Mouse (Mus musculus): ENCODE measurements around the gene Rcl1. TPM values are rescaled to one million over a fixed set of nuclear protein-coding genes. Genes with fewer than 3 reads are reported as not detected.

Rcl1 gene
- polyA plus RNA-seq, 1 experiment from 2014 or later: 26.4 TPM

DNA sequence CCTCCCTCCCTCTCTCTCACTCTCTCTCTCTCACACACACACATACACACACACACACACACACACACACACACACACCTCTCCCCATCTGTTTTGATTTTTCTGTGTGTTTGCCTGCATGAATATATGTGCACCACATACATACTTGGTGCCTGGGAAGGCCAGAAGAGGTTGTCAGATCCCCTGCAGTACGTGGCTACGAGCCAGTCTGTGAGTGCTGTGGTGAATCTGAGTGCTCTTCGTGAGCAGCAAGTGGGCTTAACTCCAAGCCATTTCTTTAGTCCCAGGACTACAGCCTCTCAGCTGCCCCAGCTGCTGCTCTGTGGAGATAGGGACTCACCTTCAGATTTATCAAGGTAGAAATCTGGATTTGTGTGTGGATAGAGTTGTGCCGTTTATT is 30.0 kb downstream of the Rcl1 start:
- H3K9me3 ChIP-seq (replicated peaks; ENCODE audit: control insufficient read depth, low read length): no peaks in the 10 kb centered on the region
- no peak for ATAC-seq (replicated peaks; ENCODE audit: insufficient number of reproducible peaks, low FRiP score, low TSS enrichment)
- peaks cover 5% of the 10 kb centered on the region for H3K36me3 ChIP-seq (ENCODE audit: control insufficient read depth, insufficient read depth, low read length)
- H3K27me3 ChIP-seq (ENCODE audit: control insufficient read depth, insufficient read depth, low read length): no peaks in the 10 kb centered on the region
- no peaks in the 10 kb centered on the region; the same call in 1 of the 2 replicates for H3K4me1 ChIP-seq (ENCODE audit: control insufficient read depth, insufficient read depth, low read length)
- no peak overlapping the region for H3K27ac ChIP-seq (ENCODE audit: low read depth, low read length)
- H3K4me3 ChIP-seq (ENCODE audit: low read depth, low read length): no peak overlapping the region
- WGBS (ENCODE audit: insufficient replicate concordance): 91% methylated on average over 4 of the region's 4 CpGs
- H3K9ac ChIP-seq (ENCODE audit: low read depth, low read length): no peak overlapping the region
- no peak overlapping the region for H3K4me2 ChIP-seq

- Histone ChIP-seq H3K9ac (ENCODE audit: low read depth, low read length) (no peak overlapping the region), H3K4me3 (ENCODE audit: low read depth, low read length) (no peak overlapping the region), H3K4me2 (no peak overlapping the region), H3K9me3 (replicated peaks; ENCODE audit: control insufficient read depth, low read length) (no peaks in the 10 kb centered on the region), H3K27me3 (ENCODE audit: control insufficient read depth, insufficient read depth, low read length) (no peaks in the 10 kb centered on the region), H3K27ac (ENCODE audit: low read depth, low read length) (no peak overlapping the region), H3K4me1 (ENCODE audit: control insufficient read depth, insufficient read depth, low read length) (no peaks in the 10 kb centered on the region; the same call in 1 of the 2 replicates), H3K36me3 (ENCODE audit: control insufficient read depth, insufficient read depth, low read length) (peaks cover 6% of the 10 kb centered on the region; the same call in 1 of the 2 replicates)
- WGBS (ENCODE audit: insufficient replicate concordance): 83% methylated on average over 11 of the region's 11 CpGs
- no peak for ATAC-seq (replicated peaks; ENCODE audit: insufficient number of reproducible peaks, low FRiP score, low TSS enrichment)
Measured at GRCm38 (mm10) chr19:29134293-29134692, 33.1 kb downstream of the Rcl1 start.

GRCm38 (mm10) chr19:29135172-29135736 is 34.1 kb downstream of the Rcl1 start:
- H3K4me2 ChIP-seq: no peak overlapping the region
- H3K36me3 ChIP-seq (ENCODE audit: control insufficient read depth, insufficient read depth, low read length): peaks cover 6% of the 10 kb centered on the region; the same call in 1 of the 2 replicates
- no peaks in the 10 kb centered on the region for H3K9me3 ChIP-seq (replicated peaks; ENCODE audit: control insufficient read depth, low read length)
- H3K4me1 ChIP-seq (ENCODE audit: control insufficient read depth, insufficient read depth, low read length): no peaks in the 10 kb centered on the region; the same call in 1 of the 2 replicates
- H3K9ac ChIP-seq (ENCODE audit: low read depth, low read length): no peak overlapping the region
- no peak overlapping the region for H3K27ac ChIP-seq (ENCODE audit: low read depth, low read length)
- no peaks in the 10 kb centered on the region for H3K27me3 ChIP-seq (ENCODE audit: control insufficient read depth, insufficient read depth, low read length)
- no peak for ATAC-seq (replicated peaks; ENCODE audit: insufficient number of reproducible peaks, low FRiP score, low TSS enrichment)
- no peak overlapping the region for H3K4me3 ChIP-seq (ENCODE audit: low read depth, low read length)
- 53% methylated on average over 11 of the region's 11 CpGs for WGBS (ENCODE audit: insufficient replicate concordance)

GRCm38 (mm10) chr19:29138546-29139270 is 37.5 kb downstream of the Rcl1 start:
- H3K4me3 ChIP-seq (ENCODE audit: low read depth, low read length): no peak overlapping the region
- no peaks in the 10 kb centered on the region for H3K9me3 ChIP-seq (replicated peaks; ENCODE audit: control insufficient read depth, low read length)
- H3K4me1 ChIP-seq (ENCODE audit: control insufficient read depth, insufficient read depth, low read length): no peaks in the 10 kb centered on the region; the same call in 1 of the 2 replicates
- 79% methylated on average over 10 of the region's 10 CpGs for WGBS (ENCODE audit: insufficient replicate concordance)
- H3K27me3 ChIP-seq (ENCODE audit: control insufficient read depth, insufficient read depth, low read length): no peaks in the 10 kb centered on the region
- H3K4me2 ChIP-seq: no peak overlapping the region
- no peak overlapping the region for H3K9ac ChIP-seq (ENCODE audit: low read depth, low read length)
- H3K36me3 ChIP-seq (ENCODE audit: control insufficient read depth, insufficient read depth, low read length): peaks cover 5% of the 10 kb centered on the region; the same call in 1 of the 2 replicates
- no peak for ATAC-seq (replicated peaks; ENCODE audit: insufficient number of reproducible peaks, low FRiP score, low TSS enrichment)
- H3K27ac ChIP-seq (ENCODE audit: low read depth, low read length): no peak overlapping the region

GRCm38 (mm10) chr19:29139699-29140456 is 38.7 kb downstream of the Rcl1 start:
- ATAC-seq (replicated peaks; ENCODE audit: insufficient number of reproducible peaks, low FRiP score, low TSS enrichment): no peak
- Histone ChIP-seq H3K4me1 (ENCODE audit: control insufficient read depth, insufficient read depth, low read length) (no peaks in the 10 kb centered on the region; the same call in 1 of the 2 replicates), H3K4me2 (no peak overlapping the region), H3K36me3 (ENCODE audit: control insufficient read depth, insufficient read depth, low read length) (peaks cover 7% of the 10 kb centered on the region; the same call in 1 of the 2 replicates), H3K9me3 (replicated peaks; ENCODE audit: control insufficient read depth, low read length) (no peaks in the 10 kb centered on the region), H3K4me3 (ENCODE audit: low read depth, low read length) (no peak overlapping the region), H3K27me3 (ENCODE audit: control insufficient read depth, insufficient read depth, low read length) (no peaks in the 10 kb centered on the region), H3K9ac (ENCODE audit: low read depth, low read length) (no peak overlapping the region), H3K27ac (ENCODE audit: low read depth, low read length) (no peak overlapping the region)
- WGBS (ENCODE audit: insufficient replicate concordance): 81% methylated on average over 10 of the region's 10 CpGs

- Histone ChIP-seq H3K27ac (ENCODE audit: low read depth, low read length) (no peak overlapping the region), H3K36me3 (ENCODE audit: control insufficient read depth, insufficient read depth, low read length) (peaks cover 7% of the 10 kb centered on the region; the same call in 1 of the 2 replicates), H3K4me2 (no peak overlapping the region), H3K9me3 (replicated peaks; ENCODE audit: control insufficient read depth, low read length) (no peaks in the 10 kb centered on the region), H3K9ac (ENCODE audit: low read depth, low read length) (no peak overlapping the region), H3K4me1 (ENCODE audit: control insufficient read depth, insufficient read depth, low read length) (no peaks in the 10 kb centered on the region; the same call in 1 of the 2 replicates), H3K27me3 (ENCODE audit: control insufficient read depth, insufficient read depth, low read length) (no peaks in the 10 kb centered on the region), H3K4me3 (ENCODE audit: low read depth, low read length) (no peak overlapping the region)
- 89% methylated on average over 16 of the region's 16 CpGs for WGBS (ENCODE audit: insufficient replicate concordance)
- no peak for ATAC-seq (replicated peaks; ENCODE audit: insufficient number of reproducible peaks, low FRiP score, low TSS enrichment)
Measured at GRCm38 (mm10) chr19:29140933-29141332, 39.8 kb downstream of the Rcl1 start.

GRCm38 (mm10) chr19:29142307-29142706 is 41.1 kb downstream of the Rcl1 start:
- ATAC-seq (replicated peaks; ENCODE audit: insufficient number of reproducible peaks, low FRiP score, low TSS enrichment): no peak
- H3K4me3 ChIP-seq (ENCODE audit: low read depth, low read length): no peak overlapping the region
- WGBS (ENCODE audit: insufficient replicate concordance): 83% methylated on average over 6 of the region's 6 CpGs

DNA sequence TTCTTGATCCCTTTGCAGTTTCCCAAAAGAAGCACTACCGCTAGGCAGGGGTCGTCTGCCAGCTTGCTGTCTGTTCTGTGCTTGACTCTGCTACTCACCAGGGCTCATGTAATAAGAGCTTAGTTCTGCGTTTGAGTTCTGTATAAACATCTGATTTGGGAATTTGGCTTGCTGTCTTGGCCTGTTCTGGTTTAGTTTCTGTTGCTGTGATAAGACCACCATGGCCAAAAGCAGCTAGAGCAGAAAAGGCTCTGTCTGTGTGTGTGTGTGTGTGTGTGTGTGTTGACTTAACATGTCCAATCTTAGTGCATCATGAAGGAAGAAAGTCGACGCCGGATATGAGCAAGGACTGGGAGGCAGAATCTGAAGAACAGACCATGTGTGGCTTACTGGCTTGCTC is 44.2 kb downstream of the Rcl1 start:
- Histone ChIP-seq H3K9me3 (replicated peaks; ENCODE audit: control insufficient read depth, low read length) (no peaks in the 10 kb centered on the region), H3K27ac (ENCODE audit: low read depth, low read length) (no peak overlapping the region), H3K4me1 (ENCODE audit: control insufficient read depth, insufficient read depth, low read length) (no peaks in the 10 kb centered on the region), H3K27me3 (ENCODE audit: control insufficient read depth, insufficient read depth, low read length) (no peaks in the 10 kb centered on the region), H3K4me3 (ENCODE audit: low read depth, low read length) (no peak overlapping the region), H3K36me3 (ENCODE audit: control insufficient read depth, insufficient read depth, low read length) (peaks cover 5% of the 10 kb centered on the region; the same call in 1 of the 2 replicates), H3K9ac (ENCODE audit: low read depth, low read length) (no peak overlapping the region), H3K4me2 (no peak overlapping the region)
- ATAC-seq (replicated peaks; ENCODE audit: insufficient number of reproducible peaks, low FRiP score, low TSS enrichment): no peak
- 87% methylated on average over 6 of the region's 6 CpGs for WGBS (ENCODE audit: insufficient replicate concordance)

More at GRCm38 (mm10) chr19:29142307-29142706, 41.1 kb downstream of the Rcl1 start:
- Histone ChIP-seq H3K9me3 (replicated peaks; ENCODE audit: control insufficient read depth, low read length) (no peaks in the 10 kb centered on the region), H3K36me3 (ENCODE audit: control insufficient read depth, insufficient read depth, low read length) (peaks cover 5% of the 10 kb centered on the region; the same call in 1 of the 2 replicates), H3K9ac (ENCODE audit: low read depth, low read length) (no peak overlapping the region), H3K27me3 (ENCODE audit: control insufficient read depth, insufficient read depth, low read length) (no peaks in the 10 kb centered on the region), H3K4me2 (no peak overlapping the region), H3K27ac (ENCODE audit: low read depth, low read length) (no peak overlapping the region), H3K4me1 (ENCODE audit: control insufficient read depth, insufficient read depth, low read length) (no peaks in the 10 kb centered on the region; the same call in 1 of the 2 replicates)

Measured in heart, embryonic 11.5 days (tissue).